In the genomic region with DNA sequence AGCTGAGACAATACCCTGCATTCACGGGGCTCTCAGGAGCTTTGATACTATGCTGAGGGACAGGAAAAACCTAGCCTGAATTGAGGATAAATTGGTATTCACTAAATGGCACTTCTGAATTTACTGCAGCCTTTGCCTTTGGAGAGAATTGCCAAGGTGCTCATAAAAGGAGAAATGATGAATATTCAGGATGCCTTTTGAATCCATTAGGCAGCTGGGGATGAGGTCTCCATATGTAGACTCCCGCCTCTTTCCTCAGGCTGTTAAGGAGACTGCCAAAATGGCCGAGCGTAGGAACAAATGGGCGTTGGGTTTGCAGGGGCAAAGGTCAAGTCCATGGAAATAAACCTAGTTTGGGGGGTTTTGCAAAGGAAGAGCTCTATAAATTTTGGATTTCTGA, we compare ENCODE assay signal across 30 mouse cellular contexts.
DNase-seq lines count a peak whose midpoint lies in the region; ATAC-seq and TF ChIP-seq lines count a peak whose summit lies in the region.
"Had no signal": no experiment of that assay in that cellular context is flagged by ENCODE, and none has a peak within 500 bp of the region (broad histone marks: within the 10 kb centered on the region; RNA-seq: fewer than 3 reads in every experiment).

No protein-coding gene starts in this region.

- no peaks in the 10 kb centered on the region for H3K36me3 ChIP-seq in forebrain, embryonic 14.5 days (ENCODE audit: control insufficient read depth, insufficient read depth, low read length)
- H3K36me3 ChIP-seq in forebrain, embryonic 11.5 days (ENCODE audit: control insufficient read depth, insufficient read depth, low read length) = no peaks in the 10 kb centered on the region
- H3K36me3 ChIP-seq in limb, embryonic 12.5 days = no peaks in the 10 kb centered on the region
- H3K36me3 ChIP-seq in limb, embryonic 10.5 days = no peaks in the 10 kb centered on the region
- no peaks in the 10 kb centered on the region for H3K36me3 ChIP-seq in limb, embryonic 14.5 days (ENCODE audit: control insufficient read depth, insufficient read depth, low read length)
- no peaks in the 10 kb centered on the region for H3K36me3 ChIP-seq in neural tube, embryonic 15.5 days
- H3K36me3 ChIP-seq: embryonic facial prominence, embryonic 12.5 days; hindbrain, embryonic 10.5 days; hindbrain, embryonic 15.5 days; midbrain, embryonic 15.5 days had no signal

- no peaks in the 10 kb centered on the region for H3K4me1 ChIP-seq in forebrain, embryonic 14.5 days (ENCODE audit: control insufficient read depth, insufficient read depth, low read length)
- H3K4me1 ChIP-seq in forebrain, embryonic 11.5 days (replicated peaks; ENCODE audit: control insufficient read depth, insufficient read depth, low read length) = no peaks in the 10 kb centered on the region
- peaks cover 5% of the 10 kb centered on the region; the same call in 1 of the 2 replicates for H3K4me1 ChIP-seq in limb, embryonic 12.5 days (replicated peaks)
- peaks cover 6% of the 10 kb centered on the region for H3K4me1 ChIP-seq in limb, embryonic 10.5 days
- peaks cover 17% of the 10 kb centered on the region; the same call in 1 of the 2 replicates for H3K4me1 ChIP-seq in limb, embryonic 14.5 days (ENCODE audit: control insufficient read depth, insufficient read depth, low read length)
- peaks cover 9% of the 10 kb centered on the region for H3K4me1 ChIP-seq in neural tube, embryonic 15.5 days
- H3K4me1 ChIP-seq: embryonic facial prominence, embryonic 12.5 days; hindbrain, embryonic 10.5 days; hindbrain, embryonic 15.5 days had no signal

- H3K27me3 ChIP-seq in forebrain, embryonic 14.5 days (replicated peaks; ENCODE audit: control insufficient read depth, insufficient read depth, low read length) = no peaks in the 10 kb centered on the region
- no peaks in the 10 kb centered on the region for H3K27me3 ChIP-seq in forebrain, embryonic 11.5 days (ENCODE audit: control insufficient read depth, insufficient read depth, low read length)
- no peaks in the 10 kb centered on the region for H3K27me3 ChIP-seq in limb, embryonic 12.5 days
- no peaks in the 10 kb centered on the region for H3K27me3 ChIP-seq in limb, embryonic 10.5 days (ENCODE audit: low read depth, poor library complexity, severe bottlenecking)
- H3K27me3 ChIP-seq in limb, embryonic 14.5 days (ENCODE audit: control insufficient read depth, insufficient read depth, low read length) = no peaks in the 10 kb centered on the region
- no peaks in the 10 kb centered on the region for H3K27me3 ChIP-seq in neural tube, embryonic 15.5 days (replicated peaks)
- H3K27me3 ChIP-seq: embryonic facial prominence, embryonic 12.5 days; hindbrain, embryonic 15.5 days; midbrain, embryonic 15.5 days; Patski had no signal

- peak; percentile 31 for DNase-seq in forebrain, embryonic 14.5 days (ENCODE audit: low spot score)
- no peak for DNase-seq in forebrain, embryonic 11.5 days (ENCODE audit: low spot score)
- DNase-seq in limb, embryonic 10.5 days (ENCODE audit: low spot score) = no peak
- no peak for DNase-seq in limb, embryonic 14.5 days (ENCODE audit: low spot score)
- DNase-seq in natural killer cell, adult 2 months (ENCODE audit: low spot score in 2 of 2) = no peak
- DNase-seq: adrenal gland, postnatal 14 days; cerebellum, adult 18-20 months; cerebellum, postnatal 10 days; heart, postnatal 14 days; kidney, adult 11 months; kidney, postnatal 14 days; liver; lung, adult 2 months; lung, postnatal 10 days; right cerebral cortex, postnatal 4 days; thymus, adult 18-20 months; thymus, postnatal 4 days had no signal

- 30% methylated on average over 5 of the region's 5 CpGs for WGBS in forebrain, embryonic 14.5 days
- WGBS in forebrain, embryonic 11.5 days = 61% methylated on average over 5 of the region's 5 CpGs
- 51% methylated on average over 5 of the region's 5 CpGs for WGBS in limb, embryonic 12.5 days
- WGBS in limb, embryonic 10.5 days = 71% methylated on average over 5 of the region's 5 CpGs
- 40% methylated on average over 5 of the region's 5 CpGs for WGBS in limb, embryonic 14.5 days
- WGBS in neural tube, embryonic 15.5 days = 15% methylated on average over 5 of the region's 5 CpGs

- H3K4me3 ChIP-seq in forebrain, embryonic 14.5 days (ENCODE audit: low read depth, low read length) = no peak overlapping the region
- H3K4me3 ChIP-seq in forebrain, embryonic 11.5 days (ENCODE audit: low read depth, low read length) = no peak overlapping the region
- H3K4me3 ChIP-seq in limb, embryonic 12.5 days (replicated peaks) = no peak overlapping the region
- H3K4me3 ChIP-seq in limb, embryonic 10.5 days = no peak overlapping the region
- H3K4me3 ChIP-seq in limb, embryonic 14.5 days (replicated peaks; ENCODE audit: low read length) = no peak overlapping the region
- no peak overlapping the region for H3K4me3 ChIP-seq in neural tube, embryonic 15.5 days (replicated peaks)
- H3K4me3 ChIP-seq: embryonic facial prominence, embryonic 12.5 days; hindbrain, embryonic 10.5 days; hindbrain, embryonic 15.5 days; layer of hippocampus, adult 2 months; left cerebral cortex, adult 2 months; midbrain, embryonic 15.5 days had no signal

- no peak overlapping the region for H3K4me2 ChIP-seq in forebrain, embryonic 14.5 days (ENCODE audit: low read length)
- no peak overlapping the region for H3K4me2 ChIP-seq in forebrain, embryonic 11.5 days (ENCODE audit: low read depth, low read length, severe bottlenecking)
- H3K4me2 ChIP-seq in limb, embryonic 12.5 days = no peak overlapping the region
- H3K4me2 ChIP-seq in limb, embryonic 14.5 days (replicated peaks; ENCODE audit: low read depth, low read length, severe bottlenecking) = no peak overlapping the region
- H3K4me2 ChIP-seq in neural tube, embryonic 15.5 days = no peak overlapping the region
- H3K4me2 ChIP-seq: embryonic facial prominence, embryonic 12.5 days; hindbrain, embryonic 15.5 days; midbrain, embryonic 15.5 days had no signal

- no peak overlapping the region for H3K9ac ChIP-seq in forebrain, embryonic 14.5 days (ENCODE audit: low read length)
- no peak overlapping the region for H3K9ac ChIP-seq in forebrain, embryonic 11.5 days (ENCODE audit: low read length)
- H3K9ac ChIP-seq in limb, embryonic 12.5 days (replicated peaks) = no peak overlapping the region
- no peak overlapping the region for H3K9ac ChIP-seq in limb, embryonic 14.5 days (ENCODE audit: low read depth, low read length, severe bottlenecking)
- H3K9ac ChIP-seq in neural tube, embryonic 15.5 days (replicated peaks) = no peak overlapping the region
- H3K9ac ChIP-seq: embryonic facial prominence, embryonic 12.5 days; hindbrain, embryonic 15.5 days; liver, embryonic 14.5 days; midbrain, embryonic 15.5 days had no signal

- no peak for TF ChIP-seq POLR2A in limb, embryonic 14.5 days (IDR thresholded peaks at IDR 0.05; ENCODE audit: borderline replicate concordance, extremely low read depth, insufficient read depth, insufficient read length)

- ATAC-seq in forebrain, embryonic 14.5 days = no peak
- no peak for ATAC-seq in forebrain, embryonic 11.5 days (replicated peaks; ENCODE audit: low FRiP score)
- ATAC-seq in limb, embryonic 12.5 days (ENCODE audit: insufficient number of reproducible peaks, insufficient read depth, low FRiP score, low TSS enrichment, low read depth) = no peak
- ATAC-seq in limb, embryonic 14.5 days (ENCODE audit: low FRiP score, low read depth) = peak; percentile 62; the same call in 1 of the 2 replicates
- ATAC-seq in neural tube, embryonic 15.5 days (ENCODE audit: low FRiP score) = no peak
- ATAC-seq: inflammation-experienced regulatory T-cells, adult 6 months; midbrain, embryonic 15.5 days; Patski had no signal

- H3K27ac ChIP-seq in forebrain, embryonic 14.5 days (ENCODE audit: low read depth, low read length) = no peak overlapping the region
- no peak overlapping the region for H3K27ac ChIP-seq in forebrain, embryonic 11.5 days (ENCODE audit: low read depth, low read length)
- H3K27ac ChIP-seq in limb, embryonic 12.5 days = peak overlapping the region; percentile 9; the same call in 1 of the 2 replicates
- no peak overlapping the region for H3K27ac ChIP-seq in limb, embryonic 10.5 days
- H3K27ac ChIP-seq in limb, embryonic 14.5 days (replicated peaks; ENCODE audit: low read depth, low read length) = no peak overlapping the region
- H3K27ac ChIP-seq in neural tube, embryonic 15.5 days (replicated peaks) = 0 out of 2 replicates have a peak overlapping the region, but pooled peaks have one; percentile 33
- H3K27ac ChIP-seq: embryonic facial prominence, embryonic 12.5 days; hindbrain, embryonic 10.5 days; hindbrain, embryonic 15.5 days; layer of hippocampus, adult 2 months; left cerebral cortex, adult 2 months; liver, embryonic 14.5 days; macrophage; midbrain, embryonic 15.5 days; stomach, postnatal 0 days had no signal

- H3K9me3 ChIP-seq in forebrain, embryonic 14.5 days (replicated peaks; ENCODE audit: control insufficient read depth, low read length) = no peaks in the 10 kb centered on the region
- H3K9me3 ChIP-seq in forebrain, embryonic 11.5 days (ENCODE audit: control insufficient read depth, low read length) = no peaks in the 10 kb centered on the region
- H3K9me3 ChIP-seq in limb, embryonic 12.5 days = no peaks in the 10 kb centered on the region
- H3K9me3 ChIP-seq in limb, embryonic 10.5 days (replicated peaks) = no peaks in the 10 kb centered on the region
- H3K9me3 ChIP-seq in limb, embryonic 14.5 days (ENCODE audit: control insufficient read depth, low read length) = no peaks in the 10 kb centered on the region
- H3K9me3 ChIP-seq in neural tube, embryonic 15.5 days (replicated peaks) = no peaks in the 10 kb centered on the region
- H3K9me3 ChIP-seq: embryonic facial prominence, embryonic 12.5 days; hindbrain, embryonic 10.5 days; hindbrain, embryonic 15.5 days; midbrain, embryonic 15.5 days had no signal

Comparison
In these comparisons a context has a peak if more than half of its experiments do, and no peak if none do; other contexts are left out.
1. H3K27ac ChIP-seq: peak in limb, embryonic 12.5 days (single experiment) and neural tube, embryonic 15.5 days (single experiment); none in forebrain, embryonic 14.5 days (single experiment), forebrain, embryonic 11.5 days (single experiment), limb, embryonic 10.5 days (single experiment) and limb, embryonic 14.5 days (single experiment).